Mouse (Mus musculus): ENCODE data around the gene Tnfrsf18. TPM values are rescaled to one million over a fixed set of nuclear protein-coding genes. Genes with fewer than 3 reads are reported as not detected.

Gene Tnfrsf18
- polyA plus RNA-seq, 1 experiment: 0.30 TPM

DNA sequence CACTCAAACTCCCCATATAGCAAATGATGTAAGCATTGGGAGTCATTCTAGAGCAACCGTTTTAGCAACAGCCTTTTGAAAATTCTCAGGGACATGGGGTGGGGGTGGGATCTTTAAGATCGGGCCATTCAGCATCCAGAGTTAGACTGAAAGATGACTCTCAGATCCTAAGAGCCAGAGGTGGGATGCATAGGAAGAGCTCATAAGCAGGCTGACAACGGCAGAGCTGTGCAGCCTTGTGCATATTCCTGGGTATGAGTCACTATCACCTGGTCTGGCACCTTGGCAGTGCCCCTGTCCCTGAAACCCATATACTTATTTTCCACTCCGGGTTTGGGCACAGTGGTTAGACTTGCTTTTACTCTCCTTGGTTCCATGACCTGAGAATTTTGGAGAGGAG lies 27.1 kb downstream of the Tnfrsf18 start:
- H3K4me3 ChIP-seq (ENCODE audit: insufficient read depth, poor library complexity, severe bottlenecking): no peak overlapping the region

DNA sequence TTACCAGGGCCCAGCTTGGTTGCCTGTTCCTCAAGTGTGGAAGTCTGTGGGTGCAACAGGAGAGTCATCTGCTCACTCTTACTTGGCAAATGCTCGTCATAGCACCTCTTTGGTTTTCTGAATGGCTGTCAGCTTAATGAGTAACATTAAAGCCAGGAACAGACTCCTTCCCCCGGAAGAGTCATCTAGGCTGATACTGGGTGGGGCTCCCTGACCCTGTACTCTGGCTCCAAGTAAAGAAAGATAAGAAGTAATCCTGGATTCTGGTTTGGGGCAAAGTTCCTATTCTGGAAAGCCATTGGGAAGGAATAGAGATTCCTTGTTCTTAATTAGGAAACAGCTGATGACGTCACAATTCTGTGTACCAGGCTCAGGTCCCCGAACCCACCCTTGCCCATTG lies 28.2 kb downstream of the Tnfrsf18 start:
- TF ChIP-seq CTCF (IDR thresholded peaks at IDR 0.05; ENCODE audit: control insufficient read depth, insufficient read depth, insufficient read length) (no peak), MYOG (IDR thresholded peaks at IDR 0.05; ENCODE audit: control insufficient read depth, extremely low read depth, insufficient read length) (no peak), MYOD1 (IDR thresholded peaks at IDR 0.05; ENCODE audit: control insufficient read depth, insufficient read length, low read depth) (no peak), MAX (IDR thresholded peaks at IDR 0.05) (no peak), FOSL1 (IDR thresholded peaks at IDR 0.05; ENCODE audit: insufficient read depth, low read length, poor library complexity, severe bottlenecking) (no peak), CEBPB (IDR thresholded peaks at IDR 0.05; ENCODE audit: low read depth) (no peak), USF1 (IDR thresholded peaks at IDR 0.05; ENCODE audit: low read depth) (no peak)
- Histone ChIP-seq H3ac (ENCODE audit: control insufficient read depth, insufficient read length, low read depth) (no peak overlapping the region), H3K79me3 (ENCODE audit: low read depth) (no peaks in the 10 kb centered on the region), H3K27me3 (ENCODE audit: control insufficient read depth, insufficient read depth, insufficient read length) (peaks cover 35% of the 10 kb centered on the region), H3K36me3 (ENCODE audit: control insufficient read depth, insufficient read depth) (no peaks in the 10 kb centered on the region), H3K4me3 (ENCODE audit: insufficient read depth, poor library complexity, severe bottlenecking) (no peak overlapping the region), H3K79me2 (ENCODE audit: control insufficient read depth, insufficient read depth) (no peaks in the 10 kb centered on the region)

More for the DNA sequence above, 27.1 kb downstream of the Tnfrsf18 start:
- TF ChIP-seq FOSL1 (IDR thresholded peaks at IDR 0.05; ENCODE audit: insufficient read depth, low read length, poor library complexity, severe bottlenecking): no peak
- TF ChIP-seq MYOD1 (IDR thresholded peaks at IDR 0.05; ENCODE audit: control insufficient read depth, insufficient read length, low read depth): no peak
- H3K79me2 ChIP-seq (ENCODE audit: control insufficient read depth, insufficient read depth): no peaks in the 10 kb centered on the region
- no peak overlapping the region for H3ac ChIP-seq (ENCODE audit: control insufficient read depth, insufficient read length, low read depth)
- H3K27me3 ChIP-seq (ENCODE audit: control insufficient read depth, insufficient read depth, insufficient read length): peaks cover 31% of the 10 kb centered on the region
- no peaks in the 10 kb centered on the region for H3K36me3 ChIP-seq (ENCODE audit: control insufficient read depth, insufficient read depth)
- no peaks in the 10 kb centered on the region for H3K79me3 ChIP-seq (ENCODE audit: low read depth)

DNA sequence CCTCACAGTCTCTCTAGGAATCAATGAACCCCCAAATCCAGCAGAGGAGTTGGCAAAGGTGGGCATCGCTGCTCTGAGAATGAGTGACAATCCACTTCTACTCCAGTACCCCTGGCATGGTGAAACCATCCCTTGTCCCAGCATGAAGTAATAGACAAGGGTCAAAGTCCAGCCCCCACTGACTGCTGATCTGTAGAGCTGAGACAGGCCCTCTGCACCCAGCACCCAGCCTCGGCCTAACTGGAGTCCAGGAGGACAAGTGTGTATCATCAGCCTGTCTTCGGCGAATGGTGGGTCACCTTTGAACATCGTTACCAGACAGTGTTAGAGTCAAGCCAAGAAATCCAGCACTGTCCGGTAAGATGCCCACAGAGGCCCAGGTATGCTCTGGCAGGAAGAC lies 28.6 kb downstream of the Tnfrsf18 start:
- H3K36me3 ChIP-seq (ENCODE audit: control insufficient read depth, insufficient read depth): no peaks in the 10 kb centered on the region
- no peak for TF ChIP-seq CEBPB (IDR thresholded peaks at IDR 0.05; ENCODE audit: low read depth)
- no peak for TF ChIP-seq MYOG (IDR thresholded peaks at IDR 0.05; ENCODE audit: control insufficient read depth, extremely low read depth, insufficient read length)
- TF ChIP-seq CTCF (IDR thresholded peaks at IDR 0.05; ENCODE audit: control insufficient read depth, insufficient read depth, insufficient read length): no peak
- no peak for TF ChIP-seq MYOD1 (IDR thresholded peaks at IDR 0.05; ENCODE audit: control insufficient read depth, insufficient read length, low read depth)
- no peak for TF ChIP-seq USF1 (IDR thresholded peaks at IDR 0.05; ENCODE audit: low read depth)
- no peak for TF ChIP-seq MAX (IDR thresholded peaks at IDR 0.05)
- no peak for TF ChIP-seq FOSL1 (IDR thresholded peaks at IDR 0.05; ENCODE audit: insufficient read depth, low read length, poor library complexity, severe bottlenecking)
- H3ac ChIP-seq (ENCODE audit: control insufficient read depth, insufficient read length, low read depth): no peak overlapping the region
- H3K4me3 ChIP-seq (ENCODE audit: insufficient read depth, poor library complexity, severe bottlenecking): no peak overlapping the region
- no peaks in the 10 kb centered on the region for H3K79me2 ChIP-seq (ENCODE audit: control insufficient read depth, insufficient read depth)
- H3K27me3 ChIP-seq (ENCODE audit: control insufficient read depth, insufficient read depth, insufficient read length): peaks cover 39% of the 10 kb centered on the region
- H3K79me3 ChIP-seq (ENCODE audit: low read depth): no peaks in the 10 kb centered on the region

DNA sequence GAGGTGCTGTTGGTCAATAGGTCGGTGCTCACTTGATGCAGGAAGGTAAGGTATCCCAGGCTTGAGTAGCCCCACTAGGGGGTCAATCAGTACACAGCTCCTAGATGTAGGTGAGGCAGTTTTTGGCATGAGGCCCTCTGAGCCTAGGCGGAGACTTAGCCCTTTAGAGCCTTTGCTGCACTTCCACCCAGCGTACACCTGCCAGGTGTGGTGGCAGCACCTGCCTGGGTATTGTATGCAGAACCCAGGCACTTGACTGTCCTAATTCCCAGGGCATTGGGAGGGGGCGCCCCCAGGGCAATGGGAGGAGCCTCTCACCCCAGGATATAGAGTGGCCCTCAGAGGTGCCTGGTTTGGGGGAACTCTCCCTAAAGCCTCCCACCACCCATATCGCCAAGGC lies 29.2 kb downstream of the Tnfrsf18 start:
- H3K36me3 ChIP-seq (ENCODE audit: control insufficient read depth, insufficient read depth): no peaks in the 10 kb centered on the region
- peaks cover 45% of the 10 kb centered on the region for H3K27me3 ChIP-seq (ENCODE audit: control insufficient read depth, insufficient read depth, insufficient read length)
- no peak overlapping the region for H3ac ChIP-seq (ENCODE audit: control insufficient read depth, insufficient read length, low read depth)
- H3K79me2 ChIP-seq (ENCODE audit: control insufficient read depth, insufficient read depth): no peaks in the 10 kb centered on the region
- TF ChIP-seq CEBPB (IDR thresholded peaks at IDR 0.05; ENCODE audit: low read depth): no peak
- TF ChIP-seq MYOG (IDR thresholded peaks at IDR 0.05; ENCODE audit: control insufficient read depth, extremely low read depth, insufficient read length): no peak
- TF ChIP-seq MAX (IDR thresholded peaks at IDR 0.05): no peak
- no peak for TF ChIP-seq CTCF (IDR thresholded peaks at IDR 0.05; ENCODE audit: control insufficient read depth, insufficient read depth, insufficient read length)
- TF ChIP-seq USF1 (IDR thresholded peaks at IDR 0.05; ENCODE audit: low read depth): no peak
- no peak for TF ChIP-seq FOSL1 (IDR thresholded peaks at IDR 0.05; ENCODE audit: insufficient read depth, low read length, poor library complexity, severe bottlenecking)
- TF ChIP-seq MYOD1 (IDR thresholded peaks at IDR 0.05; ENCODE audit: control insufficient read depth, insufficient read length, low read depth): no peak
- H3K79me3 ChIP-seq (ENCODE audit: low read depth): no peaks in the 10 kb centered on the region
- H3K4me3 ChIP-seq (ENCODE audit: insufficient read depth, poor library complexity, severe bottlenecking): no peak overlapping the region

DNA sequence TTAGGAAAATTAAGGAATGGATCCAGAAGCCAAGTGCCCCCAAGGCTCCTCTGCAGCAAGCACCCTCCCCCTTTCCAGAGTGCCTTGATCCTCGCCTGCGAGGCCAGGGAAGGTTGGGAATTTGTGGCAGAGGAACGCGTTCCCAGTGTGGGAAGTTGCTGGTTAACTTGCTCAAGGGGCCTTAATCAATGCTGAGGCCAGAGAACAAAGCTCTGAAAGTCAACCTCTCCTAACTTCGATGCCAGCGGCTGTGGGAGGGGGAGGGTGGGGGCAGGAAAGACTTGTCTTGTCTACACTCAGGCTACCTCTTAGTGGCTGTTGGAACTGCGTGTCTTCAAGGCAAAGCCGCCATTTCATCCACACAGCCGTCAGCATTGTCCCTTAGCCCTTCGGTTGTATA lies 31.7 kb downstream of the Tnfrsf18 start:
- TF ChIP-seq MAX (IDR thresholded peaks at IDR 0.05): no peak
- no peak for TF ChIP-seq MYOG (IDR thresholded peaks at IDR 0.05; ENCODE audit: control insufficient read depth, extremely low read depth, insufficient read length)
- no peak for TF ChIP-seq FOSL1 (IDR thresholded peaks at IDR 0.05; ENCODE audit: insufficient read depth, low read length, poor library complexity, severe bottlenecking)
- no peak for TF ChIP-seq CTCF (IDR thresholded peaks at IDR 0.05; ENCODE audit: control insufficient read depth, insufficient read depth, insufficient read length)
- no peak for TF ChIP-seq CEBPB (IDR thresholded peaks at IDR 0.05; ENCODE audit: low read depth)
- TF ChIP-seq USF1 (IDR thresholded peaks at IDR 0.05; ENCODE audit: low read depth): no peak
- no peak for TF ChIP-seq MYOD1 (IDR thresholded peaks at IDR 0.05; ENCODE audit: control insufficient read depth, insufficient read length, low read depth)
- Histone ChIP-seq H3K36me3 (ENCODE audit: control insufficient read depth, insufficient read depth) (no peaks in the 10 kb centered on the region), H3K4me3 (ENCODE audit: insufficient read depth, poor library complexity, severe bottlenecking) (no peak overlapping the region), H3K79me2 (ENCODE audit: control insufficient read depth, insufficient read depth) (no peaks in the 10 kb centered on the region), H3ac (ENCODE audit: control insufficient read depth, insufficient read length, low read depth) (no peak overlapping the region), H3K79me3 (ENCODE audit: low read depth) (no peaks in the 10 kb centered on the region), H3K27me3 (ENCODE audit: control insufficient read depth, insufficient read depth, insufficient read length) (peaks cover 59% of the 10 kb centered on the region)

DNA sequence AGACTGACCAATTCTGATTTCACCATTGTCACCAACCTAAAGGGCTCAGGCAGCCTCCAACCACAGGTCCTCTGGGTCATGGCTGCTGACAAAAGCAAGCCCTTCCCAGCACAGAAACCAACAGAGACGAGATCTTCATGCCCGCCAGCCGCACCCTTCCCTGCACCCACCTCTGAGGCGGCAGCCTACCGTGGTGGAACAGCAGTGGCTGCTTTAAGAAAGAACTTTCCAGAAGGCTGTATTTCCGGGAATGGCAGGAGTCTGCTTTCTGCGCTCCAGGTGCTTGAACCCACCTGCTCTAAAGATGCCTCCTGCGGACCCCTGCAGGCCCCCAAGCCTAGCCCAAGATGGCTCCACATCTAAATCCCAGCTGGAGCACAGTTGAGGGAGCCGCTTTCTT lies 32.9 kb downstream of the Tnfrsf18 start:
- peaks cover 62% of the 10 kb centered on the region for H3K27me3 ChIP-seq (ENCODE audit: control insufficient read depth, insufficient read depth, insufficient read length)
- H3ac ChIP-seq (ENCODE audit: control insufficient read depth, insufficient read length, low read depth): no peak overlapping the region
- no peak overlapping the region for H3K4me3 ChIP-seq (ENCODE audit: insufficient read depth, poor library complexity, severe bottlenecking)
- no peaks in the 10 kb centered on the region for H3K36me3 ChIP-seq (ENCODE audit: control insufficient read depth, insufficient read depth)
- H3K79me3 ChIP-seq (ENCODE audit: low read depth): no peaks in the 10 kb centered on the region
- H3K79me2 ChIP-seq (ENCODE audit: control insufficient read depth, insufficient read depth): no peaks in the 10 kb centered on the region
- TF ChIP-seq USF1 (IDR thresholded peaks at IDR 0.05; ENCODE audit: low read depth) (no peak), FOSL1 (IDR thresholded peaks at IDR 0.05; ENCODE audit: insufficient read depth, low read length, poor library complexity, severe bottlenecking) (no peak), MYOG (IDR thresholded peaks at IDR 0.05; ENCODE audit: control insufficient read depth, extremely low read depth, insufficient read length) (no peak), CTCF (IDR thresholded peaks at IDR 0.05; ENCODE audit: control insufficient read depth, insufficient read depth, insufficient read length) (no peak), MAX (IDR thresholded peaks at IDR 0.05) (no peak), CEBPB (IDR thresholded peaks at IDR 0.05; ENCODE audit: low read depth) (no peak), MYOD1 (IDR thresholded peaks at IDR 0.05; ENCODE audit: control insufficient read depth, insufficient read length, low read depth) (no peak)
